Mouse (Mus musculus) embryonic facial prominence, embryonic 13.5 days (tissue): ENCODE measurements around the gene Zdhhc14. TPM values are rescaled to one million over a fixed set of nuclear protein-coding genes. Genes with fewer than 3 reads are reported as not detected.
A peak's percentile ranks its signal among the peaks of the same experiment; 100 is the strongest.

Experiments used
- ATAC-seq: fragments of 200-750 bp; cut with Nextera tagmentation; 2 replicates; pipeline ENCODE4 v1.8.0; 2017; ENCODE audit warnings: low read depth; ENCODE audit not compliant: insufficient number of reproducible peaks, insufficient read depth, low FRiP score, low TSS enrichment
- H3K27ac ChIP-seq: fragments of 300-500 bp; sonication (generic); 2 replicates; pipeline ENCODE4 v1.5.1; 2015; ENCODE audit warnings: moderate library complexity, mild to moderate bottlenecking, inconsistent platforms
- H3K27me3 ChIP-seq: fragments of 300-500 bp; sonication (generic); 2 replicates; pipeline ENCODE4 v1.6.1; 2015; ENCODE audit warnings: mild to moderate bottlenecking, inconsistent platforms
- H3K36me3 ChIP-seq: fragments of 300-500 bp; sonication (generic); 2 replicates; pipeline ENCODE4 v1.6.1; 2015; ENCODE audit warnings: mild to moderate bottlenecking, inconsistent platforms
- H3K4me1 ChIP-seq: fragments of 300-500 bp; sonication (generic); 2 replicates; pipeline ENCODE4 v1.6.1; 2015; ENCODE audit warnings: inconsistent platforms
- H3K4me2 ChIP-seq: fragments of 300-500 bp; sonication (generic); 2 replicates; pipeline ENCODE4 v1.6.1; 2015; ENCODE audit warnings: moderate library complexity, mild to moderate bottlenecking, inconsistent platforms
- H3K4me3 ChIP-seq: fragments of 300-500 bp; sonication (generic); 2 replicates; pipeline ENCODE4 v1.5.1; 2015; ENCODE audit warnings: mild to moderate bottlenecking, inconsistent platforms
- H3K9ac ChIP-seq: fragments of 300-500 bp; sonication (generic); 2 replicates; pipeline ENCODE4 v1.6.1; 2015; ENCODE audit warnings: mild to moderate bottlenecking, inconsistent platforms
- H3K9me3 ChIP-seq: fragments of 300-500 bp; sonication (generic); 2 replicates; pipeline ENCODE4 v1.6.1; 2016; ENCODE audit warnings: inconsistent platforms
- WGBS: fragments of 180-500 bp; shearing (Covaris S2); methylation state at CpG from one replicate; pipeline ENCODE4 v1.1.7; 2015; ENCODE audit warnings: mixed read lengths; 5-methylcytosine and 5-hydroxymethylcytosine counted together
- polyA plus RNA-seq: library from polyadenylated mRNA; unstranded; fragments of >200 nt; fragmentation: Nextera tagmentation; extraction: Ambion mirVana; gene quantifications from 2 replicates; pipeline ENCODE4 v1.2.1, GENCODE M21; 2015

The Zdhhc14 gene
- polyA plus RNA-seq, 1 experiment from 2014 or later = 3.6 TPM

GRCm38 (mm10) chr17:5747539-5748500 is 255.5 kb downstream of the Zdhhc14 start:
- Histone ChIP-seq H3K9me3 (no peaks in the 10 kb centered on the region), H3K4me3 (no peak overlapping the region), H3K27me3 (no peaks in the 10 kb centered on the region), H3K9ac (no peak overlapping the region), H3K4me1 (peaks cover 10% of the 10 kb centered on the region), H3K4me2 (no peak overlapping the region), H3K27ac (no peak overlapping the region), H3K36me3 (no peaks in the 10 kb centered on the region)
- ATAC-seq = no peak
- 77% methylated on average over 16 of the region's 16 CpGs for WGBS

- H3K9me3 ChIP-seq = no peaks in the 10 kb centered on the region
- no peak overlapping the region for H3K4me2 ChIP-seq
- no peaks in the 10 kb centered on the region for H3K27me3 ChIP-seq
- H3K27ac ChIP-seq = no peak overlapping the region
- no peaks in the 10 kb centered on the region for H3K36me3 ChIP-seq
- no peak overlapping the region for H3K4me3 ChIP-seq
- H3K9ac ChIP-seq = no peak overlapping the region
- H3K4me1 ChIP-seq = peaks cover 11% of the 10 kb centered on the region
- 8% methylated on average over 4 of the region's 4 CpGs for WGBS
- no peak for ATAC-seq
Observed at GRCm38 (mm10) chr17:5748501-5748894, 256.1 kb downstream of the Zdhhc14 start.

GRCm38 (mm10) chr17:5750278-5750677 is 257.9 kb downstream of the Zdhhc14 start:
- no peaks in the 10 kb centered on the region for H3K9me3 ChIP-seq
- ATAC-seq = no peak
- no peak overlapping the region for H3K9ac ChIP-seq
- no peaks in the 10 kb centered on the region for H3K36me3 ChIP-seq
- 75% methylated on average over 4 of the region's 4 CpGs for WGBS
- H3K4me2 ChIP-seq = no peak overlapping the region
- no peak overlapping the region for H3K4me3 ChIP-seq
- no peak overlapping the region for H3K27ac ChIP-seq
- no peaks in the 10 kb centered on the region for H3K27me3 ChIP-seq
- H3K4me1 ChIP-seq = peaks cover 11% of the 10 kb centered on the region

- H3K27me3 ChIP-seq = no peaks in the 10 kb centered on the region
- no peaks in the 10 kb centered on the region for H3K9me3 ChIP-seq
- H3K4me3 ChIP-seq = no peak overlapping the region
- WGBS = 82% methylated on average over 3 of the region's 3 CpGs
- no peak for ATAC-seq
- no peak overlapping the region for H3K4me2 ChIP-seq
- peaks cover 11% of the 10 kb centered on the region for H3K4me1 ChIP-seq
- no peaks in the 10 kb centered on the region for H3K36me3 ChIP-seq
- no peak overlapping the region for H3K27ac ChIP-seq
- no peak overlapping the region for H3K9ac ChIP-seq
Observed at GRCm38 (mm10) chr17:5751066-5751465, 258.7 kb downstream of the Zdhhc14 start.

- ATAC-seq = no peak
- Histone ChIP-seq H3K9ac (peak overlapping the region; percentile 71), H3K27ac (peak overlapping the region; percentile 44; the same call in 1 of the 2 replicates), H3K36me3 (no peaks in the 10 kb centered on the region), H3K4me3 (peak overlapping the region; percentile 51), H3K4me2 (peak overlapping the region; percentile 89), H3K9me3 (no peaks in the 10 kb centered on the region), H3K27me3 (no peaks in the 10 kb centered on the region), H3K4me1 (peaks cover 11% of the 10 kb centered on the region)
- WGBS = 28% methylated on average over 2 of the region's 2 CpGs
Observed at GRCm38 (mm10) chr17:5752322-5752715, 260.0 kb downstream of the Zdhhc14 start.

- no peaks in the 10 kb centered on the region for H3K27me3 ChIP-seq
- H3K9ac ChIP-seq = peak overlapping the region; percentile 71
- H3K36me3 ChIP-seq = no peaks in the 10 kb centered on the region
- ATAC-seq = peak; percentile 74
- H3K4me1 ChIP-seq = peaks cover 11% of the 10 kb centered on the region
- no peaks in the 10 kb centered on the region for H3K9me3 ChIP-seq
- H3K4me3 ChIP-seq = peak overlapping the region; percentile 51
- peak overlapping the region; percentile 44 for H3K27ac ChIP-seq
- WGBS = 9% methylated on average over 29 of the region's 29 CpGs
- H3K4me2 ChIP-seq = peak overlapping the region; percentile 89
Observed at GRCm38 (mm10) chr17:5752716-5753585, 260.6 kb downstream of the Zdhhc14 start.

- Histone ChIP-seq H3K27me3 (no peaks in the 10 kb centered on the region), H3K27ac (no peak overlapping the region), H3K4me2 (no peak overlapping the region), H3K4me1 (peaks cover 7% of the 10 kb centered on the region), H3K9ac (no peak overlapping the region), H3K9me3 (no peaks in the 10 kb centered on the region), H3K36me3 (no peaks in the 10 kb centered on the region), H3K4me3 (no peak overlapping the region)
- 70% methylated on average over 7 of the region's 7 CpGs for WGBS
- ATAC-seq = no peak
Observed at GRCm38 (mm10) chr17:5755489-5755888, 263.1 kb downstream of the Zdhhc14 start.

GRCm38 (mm10) chr17:5756065-5756464 is 263.7 kb downstream of the Zdhhc14 start:
- 76% methylated on average over 5 of the region's 5 CpGs for WGBS

GRCm38 (mm10) chr17:5756855-5757254 is 264.5 kb downstream of the Zdhhc14 start:
- Histone ChIP-seq H3K9ac (no peak overlapping the region), H3K4me3 (no peak overlapping the region), H3K4me2 (no peak overlapping the region), H3K9me3 (no peaks in the 10 kb centered on the region), H3K27me3 (no peaks in the 10 kb centered on the region), H3K27ac (no peak overlapping the region), H3K36me3 (no peaks in the 10 kb centered on the region), H3K4me1 (peaks cover 7% of the 10 kb centered on the region)
- WGBS = 90% methylated on average over 15 of the region's 15 CpGs
- ATAC-seq = no peak

More at GRCm38 (mm10) chr17:5756065-5756464, 263.7 kb downstream of the Zdhhc14 start:
- no peaks in the 10 kb centered on the region for H3K9me3 ChIP-seq
- H3K4me1 ChIP-seq = peaks cover 7% of the 10 kb centered on the region
- H3K4me3 ChIP-seq = no peak overlapping the region
- ATAC-seq = no peak
- H3K27ac ChIP-seq = no peak overlapping the region
- H3K36me3 ChIP-seq = no peaks in the 10 kb centered on the region
- no peak overlapping the region for H3K9ac ChIP-seq
- H3K27me3 ChIP-seq = no peaks in the 10 kb centered on the region
- no peak overlapping the region for H3K4me2 ChIP-seq

- no peaks in the 10 kb centered on the region for H3K4me1 ChIP-seq
- WGBS = 86% methylated on average over 5 of the region's 5 CpGs
Observed at GRCm38 (mm10) chr17:5763768-5764167, 271.4 kb downstream of the Zdhhc14 start.

GRCm38 (mm10) chr17:5764270-5764669 is 271.9 kb downstream of the Zdhhc14 start:
- WGBS = 30% methylated on average over 5 of the region's 5 CpGs
- no peak overlapping the region for H3K27ac ChIP-seq
- ATAC-seq = no peak
- peaks cover 2% of the 10 kb centered on the region for H3K4me1 ChIP-seq
- H3K9me3 ChIP-seq = no peaks in the 10 kb centered on the region
- no peaks in the 10 kb centered on the region for H3K27me3 ChIP-seq
- no peaks in the 10 kb centered on the region for H3K36me3 ChIP-seq
- H3K9ac ChIP-seq = no peak overlapping the region
- H3K4me3 ChIP-seq = no peak overlapping the region
- no peak overlapping the region for H3K4me2 ChIP-seq

More at GRCm38 (mm10) chr17:5763768-5764167, 271.4 kb downstream of the Zdhhc14 start:
- Histone ChIP-seq H3K27ac (no peak overlapping the region), H3K9me3 (no peaks in the 10 kb centered on the region), H3K4me2 (no peak overlapping the region), H3K36me3 (no peaks in the 10 kb centered on the region), H3K27me3 (no peaks in the 10 kb centered on the region), H3K4me3 (no peak overlapping the region), H3K9ac (no peak overlapping the region)
- 0 out of 2 replicates have a peak, but pooled peaks have one; percentile 48 for ATAC-seq
